Mouse (Mus musculus) bone marrow macrophage, adult 2 months (primary cell): ENCODE measurements at regions not wholly inside any gene's neighbourhood (a gene's known extent, or its start where the extent isn't known, plus 50 kb on each side); places are given as distances from the start of the nearest gene placed in this dataset.

Experiments
- CTCF ChIP-seq: IDR thresholded peaks from 2 replicates; pipeline ENCODE4 v1.5.1; 2012; ENCODE audit warnings: low read depth, mild to moderate bottlenecking, low read length, moderate library complexity
- POLR2A ChIP-seq: IDR thresholded peaks from 2 replicates; pipeline ENCODE4 v1.6.1; 2012; ENCODE audit warnings: mild to moderate bottlenecking, low read depth, low read length, borderline replicate concordance

GRCm38 (mm10) chr3:143807544-143807943 lies 397.5 kb downstream of the Lmo4 start:
- no peak for TF ChIP-seq POLR2A
- TF ChIP-seq CTCF = no peak
